Mouse (Mus musculus) erythroid progenitor cell, adult 5-6 weeks (primary cell): ENCODE measurements around the gene Rab3ip. TPM values are rescaled to one million over a fixed set of nuclear protein-coding genes. Genes with fewer than 3 reads are reported as not detected.

ENCODE experiments used
- ATAC-seq: replicated peaks from 2 replicates; pipeline ENCODE4 v1.8.0; 2016; ENCODE audit warnings: moderate number of reproducible peaks, mild to moderate bottlenecking, moderate TSS enrichment, inconsistent platforms; ENCODE audit not compliant: poor library complexity, low FRiP score, severe bottlenecking
- total RNA-seq, 2 experiments: library from RNA; stranded (forward) in 1 of 2; stranded (reverse) in 1 of 2; fragments of 150-400 nt in 1 of 2; fragments of 186-747, 209-891 nt in 1 of 2; gene quantifications; 2 replicates each; pipeline versions ENCODE4 v1.2.3 to v1.2.4; 2015 to 2017; ENCODE audit warnings: low replicate concordance in 2 of 2

The Rab3ip gene
- total RNA-seq, 2 experiments from 2014 or later = 4.6 to 14.8 TPM

DNA sequence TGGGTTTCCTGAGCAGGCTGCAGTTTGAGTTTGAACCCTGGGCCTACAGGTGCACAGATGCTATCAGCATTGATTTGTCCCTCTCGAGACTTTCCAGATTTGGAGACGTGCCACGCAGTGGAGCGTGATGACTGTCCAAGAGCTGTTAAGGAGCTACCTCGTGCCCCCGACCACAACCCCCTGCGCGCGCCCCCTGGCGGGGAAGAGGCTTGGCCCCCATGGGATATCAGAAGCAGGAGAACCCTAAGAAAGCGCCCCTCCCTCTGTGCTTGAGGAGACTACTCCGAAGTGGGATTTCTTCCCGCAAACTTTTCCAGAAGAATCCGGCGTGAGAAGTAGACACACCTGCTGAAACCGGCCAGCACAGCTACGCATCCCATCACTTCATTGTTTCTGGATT is 12.2 kb upstream of the Rab3ip start:
- ATAC-seq = no peak

DNA sequence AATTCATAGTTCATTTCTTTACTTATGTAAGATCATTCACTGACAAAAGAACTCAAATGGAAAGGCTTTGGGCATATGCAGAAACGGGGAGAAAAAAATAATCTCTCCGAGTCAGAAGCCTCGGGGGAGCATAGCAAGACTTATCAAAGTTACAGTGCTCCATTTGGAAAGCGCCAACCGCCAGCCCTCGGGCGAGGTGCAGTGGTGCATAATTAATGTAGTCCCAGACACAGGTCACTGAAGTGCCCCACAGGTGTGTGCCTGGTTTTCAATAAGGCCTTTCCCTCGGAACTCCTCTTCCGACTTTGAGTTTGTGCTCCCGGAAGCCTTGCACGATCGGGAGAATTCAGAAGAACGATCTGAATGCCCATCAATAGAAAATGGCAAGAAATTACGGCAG is 11.6 kb upstream of the Rab3ip start:
- ATAC-seq = no peak

DNA sequence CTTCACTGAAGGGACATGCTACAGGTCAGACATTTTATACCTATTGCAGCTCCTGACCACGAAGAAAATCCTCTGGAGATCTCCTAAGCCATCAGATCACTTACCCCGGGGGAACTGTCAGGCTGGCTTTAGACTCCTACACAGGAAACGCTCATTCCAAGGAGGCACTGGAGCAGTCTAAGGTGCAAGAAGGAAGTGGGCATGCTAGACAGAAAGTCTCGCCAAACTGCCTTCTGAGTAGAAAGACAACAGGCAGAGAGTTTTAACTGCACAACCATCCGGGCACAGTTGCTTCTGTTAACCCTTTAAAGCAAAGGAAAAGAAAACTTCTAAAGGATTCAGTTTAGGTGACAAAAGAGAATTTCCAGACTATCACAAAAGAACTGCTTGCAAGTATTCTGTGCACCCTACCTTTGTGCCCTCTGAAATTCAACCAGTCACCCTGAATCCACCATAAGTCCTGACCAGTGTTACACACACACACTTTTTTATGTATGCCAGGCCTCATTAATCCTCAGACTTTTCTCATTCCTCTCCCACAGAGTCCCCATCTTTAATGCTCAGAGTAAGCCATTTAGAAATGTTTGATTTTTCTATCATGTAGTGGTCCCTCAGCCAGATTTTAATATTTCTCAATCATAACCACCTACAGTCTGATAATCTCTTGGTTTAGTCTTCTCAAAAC is 7.4 kb upstream of the Rab3ip start:
- ATAC-seq = no peak

DNA sequence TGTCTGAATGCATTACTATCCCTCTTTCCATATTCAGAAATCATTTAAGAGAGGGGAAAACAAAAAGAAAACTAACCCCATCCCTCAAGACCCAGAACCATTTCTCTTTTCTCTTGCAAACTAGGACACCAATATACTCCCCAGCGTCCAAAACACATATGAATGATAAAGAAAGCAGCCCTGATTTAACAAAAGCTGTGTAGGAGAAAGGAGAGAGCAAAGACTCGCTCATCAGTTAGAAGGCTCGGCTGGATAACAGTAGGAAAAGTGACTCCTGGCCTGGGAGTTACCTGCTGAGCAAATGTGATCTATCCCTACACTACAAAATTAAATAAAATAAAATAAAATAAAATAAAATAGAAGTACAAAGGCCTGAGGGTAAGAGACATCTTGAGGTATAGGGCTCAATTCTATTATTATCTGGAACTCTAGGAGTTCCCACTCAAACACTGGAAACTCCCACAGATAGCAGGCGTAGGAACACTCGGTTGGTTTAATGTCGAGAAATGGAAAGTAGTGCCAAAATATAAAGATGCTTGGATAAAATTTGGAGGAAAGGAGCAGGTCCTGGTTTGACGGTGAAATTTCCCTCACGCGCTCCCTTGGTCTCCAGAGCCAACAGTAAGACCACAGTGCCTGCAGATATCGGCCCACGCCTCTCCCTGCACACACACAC is 6.1 kb upstream of the Rab3ip start:
- ATAC-seq = no peak

DNA sequence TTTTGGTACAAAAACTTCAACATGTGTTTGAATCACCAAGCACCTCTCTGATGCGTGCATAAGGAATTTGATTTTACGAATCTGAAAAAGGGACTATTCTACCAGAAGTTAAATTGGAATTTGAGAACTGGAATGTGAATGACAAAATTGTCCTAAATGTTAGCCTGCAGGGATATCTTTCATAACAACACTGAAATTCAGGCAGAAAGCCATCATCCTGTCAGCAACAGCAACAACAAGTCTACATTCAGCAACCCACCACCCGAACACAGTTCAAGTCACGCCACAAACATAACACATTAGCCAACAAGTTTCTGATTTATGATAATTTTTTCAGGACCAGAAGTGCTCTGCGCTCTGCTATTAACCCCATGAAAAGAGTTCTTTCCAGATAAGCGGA is 4.6 kb upstream of the Rab3ip start:
- ATAC-seq = no peak

DNA sequence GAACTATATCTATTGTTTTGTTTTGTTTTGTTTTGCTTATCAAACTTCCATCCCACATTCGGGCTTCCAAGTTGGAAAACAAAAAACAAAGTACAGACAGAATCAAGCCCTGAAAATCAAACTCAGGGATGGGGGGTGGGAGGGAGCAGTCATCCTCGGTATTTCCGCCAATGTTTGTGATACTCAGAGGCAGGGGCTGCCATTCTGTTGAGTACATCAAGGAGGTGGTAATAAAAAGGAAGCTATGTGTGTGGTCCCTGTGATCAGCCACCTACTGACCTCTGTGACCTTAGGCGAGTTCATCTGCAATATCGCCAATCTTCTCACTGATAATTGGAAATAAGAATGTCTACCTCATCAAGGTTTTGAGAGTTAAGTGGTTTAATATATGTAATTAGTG is 317 bp upstream of the Rab3ip start:
- no peak for ATAC-seq

DNA sequence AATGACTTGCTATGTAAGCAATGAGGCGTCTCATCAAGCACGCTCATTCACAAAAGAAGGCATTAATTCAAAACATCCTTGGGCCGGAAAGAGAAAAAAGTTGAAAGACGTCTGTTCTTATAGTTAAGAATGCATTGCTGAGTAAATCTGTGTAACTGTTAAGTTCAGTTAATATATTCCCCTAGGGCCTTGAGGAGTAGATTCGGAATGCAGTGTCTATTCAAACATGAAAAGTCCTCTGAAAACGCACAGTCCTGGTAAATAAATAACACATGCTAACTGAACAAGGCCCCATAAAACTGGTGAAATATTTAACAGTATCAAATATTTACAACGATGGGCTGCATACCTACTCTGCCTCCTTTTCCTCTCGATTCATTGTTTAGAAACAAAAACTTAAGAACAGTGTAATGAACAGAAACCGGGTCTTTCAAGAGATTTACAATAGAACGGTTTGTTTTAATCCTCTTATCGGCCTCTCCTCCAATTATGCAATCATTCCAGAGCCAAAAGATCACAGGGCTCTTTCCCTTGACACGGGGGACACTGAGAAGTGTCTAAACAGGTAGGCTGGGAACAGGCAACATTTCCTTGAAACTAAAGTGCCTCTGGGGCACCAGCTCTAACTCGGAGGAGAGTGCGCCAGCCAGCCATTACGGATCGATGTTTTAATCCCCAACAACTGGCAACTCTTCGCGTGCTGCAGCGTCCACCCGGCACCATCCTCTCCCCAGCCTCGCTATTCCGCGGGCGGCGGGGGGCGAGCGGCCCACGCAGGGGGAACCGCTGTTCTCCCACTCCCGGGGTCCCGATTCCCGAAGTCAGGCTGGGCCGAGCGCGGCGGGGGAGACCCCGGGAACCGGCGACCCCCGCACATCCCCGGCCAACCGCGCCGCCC is 1.2 kb downstream of the Rab3ip start:
- no peak for ATAC-seq

DNA sequence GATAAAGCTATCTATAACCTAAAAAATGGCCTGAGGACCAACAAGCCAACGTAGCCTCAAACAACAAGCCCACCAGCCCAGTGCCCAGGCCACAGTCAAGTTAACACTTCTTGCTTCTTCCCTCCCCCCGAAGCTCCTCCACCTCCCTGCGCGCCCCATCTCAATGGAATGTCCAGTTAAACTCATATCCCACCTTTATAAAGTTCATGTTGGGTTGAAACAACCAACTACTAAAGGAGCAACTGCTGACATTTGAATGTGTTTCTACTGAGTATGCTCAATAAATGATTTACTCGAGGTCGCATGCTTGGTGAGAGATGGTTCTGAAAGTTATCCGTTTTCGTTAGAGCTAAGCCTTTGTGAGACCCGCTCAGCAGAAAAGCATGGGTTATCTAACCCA is 2.2 kb downstream of the Rab3ip start:
- ATAC-seq = no peak

DNA sequence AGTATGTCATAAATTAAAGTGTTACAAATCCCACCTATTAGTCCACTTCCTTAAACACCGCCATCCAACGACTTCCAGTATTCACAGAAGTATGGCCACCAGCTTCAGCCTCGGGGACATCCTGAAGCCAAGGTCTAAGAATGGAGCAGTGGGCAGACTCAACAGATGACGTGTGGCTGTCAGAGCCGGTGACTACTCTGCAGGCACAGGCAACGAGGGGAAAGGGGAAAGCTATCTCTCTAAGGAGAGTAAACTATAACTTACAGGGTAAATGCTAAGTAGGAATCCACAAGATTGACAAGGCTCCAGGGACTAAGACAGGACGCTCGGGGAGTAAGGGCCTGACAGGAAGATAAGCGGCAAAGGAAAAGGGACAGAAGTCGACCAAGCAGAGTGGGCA is 5.6 kb downstream of the Rab3ip start:
- no peak for ATAC-seq

DNA sequence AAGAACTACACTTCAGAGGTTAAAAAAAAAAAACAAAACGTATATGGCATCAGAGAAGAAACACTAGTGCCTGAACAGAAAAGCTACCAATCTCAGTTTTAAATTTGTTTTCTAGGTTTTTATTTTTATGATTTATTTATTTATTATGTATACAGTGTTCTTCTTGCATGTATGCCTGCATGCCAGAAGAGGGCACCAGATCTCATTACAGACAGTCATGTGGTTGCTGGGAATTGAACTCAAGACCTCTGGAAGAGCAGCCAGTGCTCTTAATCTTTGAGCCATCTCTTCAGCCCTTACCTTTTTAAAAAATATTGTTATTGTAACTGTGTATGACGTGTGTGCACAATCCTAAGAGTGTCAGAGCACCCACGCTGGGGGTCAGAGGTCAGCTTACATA is 6.4 kb downstream of the Rab3ip start:
- ATAC-seq = no peak

DNA sequence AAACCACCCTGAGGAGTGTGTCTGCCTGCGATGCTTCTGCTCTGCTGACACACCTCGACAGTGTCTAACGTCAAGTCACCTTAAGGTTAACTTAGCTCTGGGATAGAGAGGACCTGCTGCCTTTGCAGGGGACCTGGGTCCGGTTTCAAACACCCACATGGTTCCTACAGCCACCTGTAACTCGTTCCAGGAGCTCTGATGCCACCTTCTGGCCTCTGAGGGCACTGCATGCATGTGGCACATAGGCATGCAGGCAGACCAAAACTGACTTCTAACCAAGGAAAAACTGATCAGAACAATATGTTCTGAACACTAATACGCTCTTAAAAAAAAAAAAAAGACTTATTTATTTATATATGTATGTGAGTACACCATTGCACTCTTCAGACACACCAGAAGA is 7.5 kb downstream of the Rab3ip start:
- peak; percentile 46 for ATAC-seq

DNA sequence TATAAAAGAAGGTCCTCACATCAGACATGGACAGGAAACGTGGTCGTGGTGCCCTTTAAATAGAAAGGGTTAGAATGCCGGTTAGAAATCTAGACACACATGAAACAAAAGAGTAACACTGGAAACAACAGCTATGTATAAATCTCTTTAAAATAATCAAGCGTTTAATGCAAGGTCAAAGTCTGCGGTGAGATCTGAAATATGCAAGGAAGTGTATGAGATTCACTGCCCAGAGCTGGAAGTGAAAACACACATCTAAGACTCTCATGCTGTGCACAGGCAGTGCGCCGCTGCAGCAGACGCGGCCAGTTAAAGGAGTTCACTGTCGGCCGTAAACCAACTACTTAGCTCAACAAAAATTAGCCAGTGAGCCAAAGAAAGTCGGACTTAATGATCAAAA is 15.5 kb downstream of the Rab3ip start:
- ATAC-seq = no peak

DNA sequence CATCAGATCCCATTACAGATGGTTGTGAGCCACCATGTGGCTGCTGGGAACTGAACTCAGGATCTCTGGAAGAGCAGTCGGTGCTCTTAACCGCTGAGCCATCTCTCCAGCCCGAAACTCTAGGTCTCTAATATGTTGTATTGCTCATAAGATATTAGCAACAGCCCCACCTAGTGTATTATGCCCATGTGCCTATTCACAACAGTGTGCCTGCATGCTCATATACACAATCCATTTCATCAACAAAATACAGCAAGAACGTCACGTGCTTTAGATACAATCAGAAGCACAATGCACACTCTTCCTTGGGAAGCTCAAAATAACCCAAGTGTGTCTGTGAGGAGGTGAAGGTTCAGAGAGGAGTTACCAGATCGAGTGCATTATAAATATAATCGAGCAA is 16.8 kb downstream of the Rab3ip start:
- ATAC-seq = no peak

DNA sequence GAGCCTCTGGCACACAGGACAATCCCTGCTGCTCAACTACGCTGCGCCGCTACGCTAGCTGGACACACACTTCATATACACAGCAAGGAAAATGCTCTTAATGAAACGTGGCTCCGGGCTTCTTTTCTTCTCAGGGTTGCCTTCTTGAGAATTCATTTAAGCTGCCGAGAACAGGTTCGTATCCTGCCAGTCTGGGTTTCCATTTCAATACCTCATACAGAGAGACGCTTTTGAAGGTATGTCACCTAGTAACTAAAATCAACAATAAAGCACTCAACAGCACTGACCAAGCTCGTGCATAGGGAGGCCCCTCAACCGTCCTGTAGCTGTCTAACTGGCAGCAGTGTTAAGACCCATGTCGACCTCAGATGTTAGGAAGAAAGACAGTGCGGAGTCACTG is 18.2 kb downstream of the Rab3ip start:
- ATAC-seq = no peak

DNA sequence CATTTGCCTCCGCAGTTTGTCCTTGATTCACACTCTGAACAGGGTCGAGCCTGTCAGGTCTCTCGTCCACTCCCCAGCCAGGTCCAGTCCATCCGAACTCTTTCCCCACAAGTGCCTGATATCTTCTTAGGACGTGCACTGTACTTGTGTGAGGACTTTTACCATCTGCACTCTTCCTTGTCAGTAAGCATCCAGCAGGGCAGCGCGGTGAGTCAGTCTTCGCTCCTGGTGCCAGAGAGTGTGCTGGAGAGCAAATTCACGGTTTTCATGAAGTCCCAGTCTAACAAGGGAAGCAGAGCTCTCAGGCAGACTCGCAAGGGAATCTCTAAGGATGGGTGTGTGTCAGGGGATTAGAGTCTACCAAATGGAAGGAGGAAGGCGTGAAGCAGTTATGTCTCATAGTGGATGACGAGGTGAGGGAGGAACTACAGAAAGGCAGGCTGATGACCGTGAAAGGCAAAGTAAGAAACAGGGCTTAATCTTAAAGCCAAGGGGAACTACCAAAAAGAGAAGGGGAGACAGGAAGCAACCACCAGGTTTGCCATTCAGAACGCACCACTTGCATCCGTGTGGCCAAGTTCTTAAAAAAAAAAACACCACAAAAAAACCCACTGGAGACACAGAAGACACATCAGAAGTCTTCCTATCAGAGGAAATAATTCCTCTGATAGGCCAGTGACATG is 18.9 kb downstream of the Rab3ip start:
- ATAC-seq = no peak

DNA sequence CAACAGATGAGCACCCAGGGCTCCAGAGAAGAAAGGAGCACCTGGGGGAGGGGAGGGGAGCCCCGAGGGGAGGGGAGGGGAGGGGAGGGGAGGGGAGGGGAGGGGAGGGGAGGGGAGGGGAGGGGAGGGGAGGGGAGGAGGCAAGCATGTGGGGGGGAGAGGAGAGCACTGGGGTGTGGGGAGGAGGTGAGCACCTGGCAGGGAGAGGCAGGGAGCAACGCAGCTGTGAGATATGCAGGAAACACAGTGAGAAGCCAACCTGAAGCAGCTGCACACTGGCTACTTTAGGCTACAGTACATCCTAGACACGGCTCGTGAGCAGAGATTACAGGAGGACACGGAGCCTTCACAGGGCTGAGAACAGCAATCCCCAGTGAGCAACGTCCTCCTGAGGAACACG is 19.6 kb downstream of the Rab3ip start:
- ATAC-seq = no peak

DNA sequence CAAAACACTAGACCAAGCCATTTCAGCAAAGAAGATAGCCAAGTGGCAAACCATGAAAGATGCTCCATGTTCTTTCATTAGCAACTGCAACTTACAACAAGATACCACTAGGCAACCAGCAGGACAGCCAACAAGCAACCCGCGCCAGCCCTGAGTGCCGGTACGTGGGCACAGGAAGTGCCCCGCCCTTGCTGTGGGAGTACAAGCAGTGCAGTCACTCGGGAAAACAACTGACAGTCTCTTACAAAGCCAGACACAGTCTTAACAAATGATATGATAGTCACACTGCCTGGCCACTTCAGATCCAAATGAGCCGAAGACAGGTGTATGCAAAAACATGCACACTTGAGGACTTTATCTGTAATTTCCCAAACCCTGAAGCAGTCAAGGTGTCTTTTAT is 20.1 kb downstream of the Rab3ip start:
- no peak for ATAC-seq

DNA sequence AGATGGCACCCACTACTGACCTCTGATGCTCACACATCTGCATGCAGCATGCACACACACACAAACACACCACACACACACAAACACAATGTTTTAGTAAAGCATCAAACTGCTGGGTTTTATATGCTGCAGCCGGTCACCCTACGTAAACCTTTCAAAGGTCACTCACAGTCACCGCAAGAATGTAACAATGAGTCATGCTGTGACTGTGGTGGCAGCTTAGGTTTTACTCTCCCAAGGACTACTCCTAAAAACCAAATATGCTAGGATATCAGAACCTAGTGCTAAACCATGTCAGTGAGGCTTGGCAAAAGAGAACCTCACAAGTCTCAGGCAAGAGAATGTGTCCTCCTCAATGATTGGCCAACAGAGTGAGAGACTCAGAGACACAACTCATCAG is 21.7 kb downstream of the Rab3ip start:
- ATAC-seq = no peak

DNA sequence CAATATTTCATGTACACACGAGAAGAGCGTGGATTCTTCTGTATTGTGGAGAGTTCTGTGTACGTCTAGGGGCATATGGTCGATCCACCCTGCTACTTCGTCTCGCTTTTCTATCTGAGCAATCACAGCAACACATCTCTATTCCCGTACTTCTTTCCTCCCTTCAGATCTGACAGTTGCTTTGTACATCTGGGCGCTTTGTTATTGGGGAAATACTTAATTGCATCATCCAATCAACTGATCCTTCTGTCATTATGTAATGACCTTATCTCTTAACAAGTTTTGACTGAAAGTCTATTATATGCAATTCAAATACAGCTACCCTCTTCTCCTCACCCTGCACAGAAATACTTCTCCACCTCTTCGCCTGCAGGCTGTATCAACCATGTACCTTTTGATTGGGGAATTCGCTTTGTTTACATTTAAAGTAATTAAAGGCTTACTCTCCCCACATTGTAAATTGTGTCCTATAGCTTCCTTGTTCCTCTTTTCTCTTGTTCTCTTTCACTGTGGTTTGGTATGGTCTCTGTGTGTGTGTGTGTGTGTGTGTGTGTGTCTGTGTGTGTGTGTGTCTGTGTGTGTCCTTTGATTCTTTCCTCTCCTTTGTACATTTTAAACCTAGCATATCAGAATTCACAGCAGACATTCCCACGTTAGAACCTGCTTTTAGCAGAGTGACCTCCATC is 24.0 kb downstream of the Rab3ip start:
- ATAC-seq = no peak
